Mouse (Mus musculus) CH12.LX (cell line): ENCODE results near the gene Bmp7.

Source experiments
- BHLHE40 ChIP-seq: IDR thresholded peaks from 2 replicates; pipeline ENCODE4 v1.6.1; 2011; ENCODE audit warnings: mild to moderate bottlenecking, low read depth, low read length, improper control_type of control experiment
- CTCF ChIP-seq, 2 experiments: IDR thresholded peaks in 1 of 2; conservative IDR thresholded peaks in 1 of 2; 2 replicates each; pipeline ENCODE4 v1.5.1; 2011 to 2012; ENCODE audit warnings: low read depth in 2 of 2, low read length in 2 of 2, improper control_type of control experiment in 1 of 2, inconsistent platforms in 1 of 2, mild to moderate bottlenecking in 1 of 2, moderate library complexity in 1 of 2
- MEF2A ChIP-seq: IDR thresholded peaks from 2 replicates; pipeline ENCODE4 v1.6.1; 2014; ENCODE audit warnings: low read depth, mild to moderate bottlenecking, inconsistent platforms, low read length, improper control_type of control experiment, borderline replicate concordance
- POLR2A ChIP-seq: IDR thresholded peaks from 2 replicates; pipeline ENCODE4 v1.6.1; 2011; ENCODE audit warnings: low read depth, mild to moderate bottlenecking, improper control_type of control experiment, low read length
- USF2 ChIP-seq: conservative IDR thresholded peaks from 2 replicates; pipeline ENCODE4 v1.6.1; 2011; ENCODE audit warnings: low read depth, low read length, improper control_type of control experiment

DNA sequence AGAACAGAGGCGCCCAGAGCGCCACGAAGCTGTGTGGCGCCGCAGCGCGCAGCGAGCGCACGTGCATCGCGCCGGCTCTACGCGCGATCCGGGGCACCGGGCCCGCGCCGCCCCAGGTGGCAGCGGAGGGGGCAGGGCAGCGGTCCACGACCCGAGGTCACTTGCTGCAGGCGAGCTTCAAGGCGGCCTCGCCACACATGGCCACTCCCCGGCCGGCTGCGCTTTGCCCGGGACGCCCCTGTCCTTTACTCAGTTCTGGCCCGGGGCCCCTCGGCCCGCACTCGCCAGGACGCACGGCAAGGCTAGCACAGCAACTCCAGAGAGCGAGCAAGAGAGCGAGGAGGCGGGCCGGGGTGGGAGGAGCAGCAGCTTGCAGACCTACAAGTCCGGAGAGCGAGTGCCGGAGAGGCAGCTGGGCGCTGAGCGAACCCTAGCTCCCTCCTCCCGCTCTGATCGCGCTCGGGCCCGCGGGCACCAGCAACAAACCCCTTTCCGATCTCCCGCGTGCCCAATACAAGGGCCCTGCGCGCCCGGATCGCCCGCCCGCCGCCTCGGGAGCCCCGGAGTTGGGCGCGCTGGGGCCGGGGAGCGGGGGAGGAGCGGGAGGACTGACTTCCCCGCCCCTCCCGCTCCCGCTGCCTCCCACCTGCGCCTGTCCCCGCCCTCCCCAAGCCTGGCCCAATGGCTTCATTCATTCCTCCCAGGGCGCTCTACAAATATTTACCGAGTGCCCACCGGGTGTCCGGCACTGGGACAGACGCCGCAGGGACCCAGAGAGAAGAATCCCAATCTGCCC lies at the start of gene Bmp7:
- TF ChIP-seq MEF2A: no peak
- no peak for TF ChIP-seq POLR2A
- no peak for TF ChIP-seq USF2
- no peak for TF ChIP-seq CTCF (conservative IDR thresholded peaks at IDR 0.05 in 1 of 2, IDR thresholded peaks at IDR 0.05 in 1 of 2; ENCODE audit: low read depth in 2 of 2, low read length in 2 of 2)
- TF ChIP-seq BHLHE40: no peak
